Mouse (Mus musculus) forebrain, postnatal 0 days (tissue): ENCODE data around the gene Sh3bgrl3. TPM values are rescaled to one million over a fixed set of nuclear protein-coding genes. Genes with fewer than 3 reads are reported as not detected.

Experiments used
- ATAC-seq: fragments of 200-750 bp; cut with Nextera tagmentation; 2 replicates; pipeline ENCODE4 v1.8.0; 2017; ENCODE audit warnings: mild to moderate bottlenecking, moderate library complexity
- DNase-seq: peaks from one replicate; pipeline ENCODE4 v3.0.0-alpha.2; 2015
- H3K27ac ChIP-seq: fragments of 300-500 bp; sonication (generic); 2 replicates; pipeline ENCODE4 v1.5.1; 2014; ENCODE audit warnings: low read depth, mild to moderate bottlenecking, antibody characterized with exemption, low read length, moderate library complexity, mixed read lengths
- H3K27me3 ChIP-seq: fragments of 300-500 bp; sonication (generic); 2 replicates; pipeline ENCODE4 v1.6.1; 2014; ENCODE audit warnings: mild to moderate bottlenecking, low read length, mixed read lengths; ENCODE audit not compliant: insufficient read depth
- H3K36me3 ChIP-seq: fragments of 300-500 bp; sonication (generic); 2 replicates; pipeline ENCODE4 v1.6.1; 2014; ENCODE audit warnings: mild to moderate bottlenecking, moderate library complexity; ENCODE audit not compliant: insufficient read depth
- H3K4me1 ChIP-seq: fragments of 300-500 bp; sonication (generic); 2 replicates; pipeline ENCODE4 v1.6.1; 2014; ENCODE audit warnings: antibody characterized with exemption; ENCODE audit not compliant: insufficient read depth
- H3K4me2 ChIP-seq: fragments of 300-500 bp; sonication (generic); 2 replicates; pipeline ENCODE4 v1.6.1; 2014; ENCODE audit warnings: low read depth, mild to moderate bottlenecking, moderate library complexity
- H3K4me3 ChIP-seq: fragments of 300-500 bp; sonication (generic); 2 replicates; pipeline ENCODE4 v1.5.1; 2014; ENCODE audit warnings: low read depth, low read length, mixed read lengths
- H3K9ac ChIP-seq: fragments of 300-500 bp; sonication (generic); 2 replicates; pipeline ENCODE4 v1.6.1; 2014; ENCODE audit warnings: mild to moderate bottlenecking
- H3K9me3 ChIP-seq: fragments of 300-500 bp; sonication (generic); 2 replicates; pipeline ENCODE4 v1.6.1; 2016; ENCODE audit warnings: low read length
- CTCF ChIP-seq: sonication (generic); IDR thresholded peaks from 2 replicates; pipeline ENCODE4 v1.5.1; 2016; ENCODE audit warnings: antibody characterized with exemption, control low read depth, low read depth
- WGBS: fragments of 180-500 bp; shearing (Covaris S2); extraction: QIAGEN DNeasy Blood & Tissue Kit; methylation state at CpG from one replicate; pipeline ENCODE4 v1.1.7; 2014; 5-methylcytosine and 5-hydroxymethylcytosine counted together
- polyA plus RNA-seq: library from polyadenylated mRNA; unstranded; fragments of >200 nt; fragmentation: Nextera tagmentation; extraction: Ambion mirVana; gene quantifications from 2 replicates; pipeline ENCODE4 v1.2.1, GENCODE M21; 2015
- total RNA-seq: library from RNA; depleted of rRNA; stranded (reverse); fragments of >200 nt; gene quantifications from 2 replicates; pipeline ENCODE4 v1.2.3, GENCODE M21; 2014; rRNA removed

The Sh3bgrl3 gene
- total and polyA plus RNA-seq, 2 experiments from 2014 or later, result 162 to 579 TPM

DNA sequence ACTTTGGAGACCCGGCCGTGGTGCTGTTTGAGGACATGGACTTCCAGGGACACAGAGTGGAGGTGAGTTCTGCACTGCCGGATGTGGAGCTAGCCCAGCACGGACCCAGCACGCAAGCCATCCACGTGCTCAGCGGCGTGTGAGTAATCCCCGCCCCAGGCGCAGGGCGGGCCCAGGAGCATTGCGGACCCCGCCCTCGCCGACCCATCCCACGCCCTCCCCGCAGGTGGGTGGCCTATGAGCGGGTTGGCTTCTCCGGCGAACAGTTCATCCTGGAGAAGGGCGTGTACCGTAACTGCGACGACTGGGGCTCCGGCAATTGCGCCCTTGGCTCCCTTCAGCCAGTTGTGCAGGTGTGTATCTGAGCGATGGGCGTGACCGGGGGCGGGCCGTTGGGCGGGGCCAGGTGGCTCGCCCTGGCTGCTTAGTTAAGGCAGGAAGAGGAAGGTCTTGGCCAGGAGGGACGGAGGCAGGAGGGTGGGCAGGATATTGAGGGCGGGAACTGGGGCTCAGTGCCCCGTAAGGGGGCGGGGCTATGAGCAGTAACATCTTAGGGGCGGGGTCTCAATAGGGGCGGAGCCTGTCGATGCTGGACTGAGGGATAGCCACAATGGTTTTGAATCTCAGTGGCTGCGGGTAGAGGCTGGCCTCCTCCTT, 46.7 kb downstream of the Sh3bgrl3 start:
- H3K4me3 ChIP-seq, result peak overlapping the region; percentile 53
- H3K4me2 ChIP-seq, result peak overlapping the region; percentile 89
- WGBS, result under 1% methylated on average over 40 of the region's 41 CpGs
- DNase-seq, result peak; percentile 58
- no peaks in the 10 kb centered on the region for H3K4me1 ChIP-seq
- peak overlapping the region; percentile 54 for H3K9ac ChIP-seq
- no peak for TF ChIP-seq CTCF
- no peak overlapping the region for H3K27ac ChIP-seq
- no peaks in the 10 kb centered on the region for H3K9me3 ChIP-seq
- peak; percentile 75 for ATAC-seq
- no peaks in the 10 kb centered on the region for H3K36me3 ChIP-seq
- 0 out of 2 replicates have a peak, but pooled peaks cover 5% of the 10 kb centered on the region for H3K27me3 ChIP-seq

- no peak for ATAC-seq
- Histone ChIP-seq H3K4me3 (no peak overlapping the region), H3K4me2 (no peak overlapping the region), H3K27me3 (0 out of 2 replicates have a peak, but pooled peaks cover 5% of the 10 kb centered on the region), H3K4me1 (no peaks in the 10 kb centered on the region), H3K36me3 (no peaks in the 10 kb centered on the region), H3K9ac (no peak overlapping the region), H3K9me3 (no peaks in the 10 kb centered on the region), H3K27ac (no peak overlapping the region)
- TF ChIP-seq CTCF, result no peak
- no peak for DNase-seq
- WGBS, result 83% methylated on average over 4 of the region's 4 CpGs
Measured at GRCm38 (mm10) chr4:134080674-134081073, 47.9 kb downstream of the Sh3bgrl3 start.

DNA sequence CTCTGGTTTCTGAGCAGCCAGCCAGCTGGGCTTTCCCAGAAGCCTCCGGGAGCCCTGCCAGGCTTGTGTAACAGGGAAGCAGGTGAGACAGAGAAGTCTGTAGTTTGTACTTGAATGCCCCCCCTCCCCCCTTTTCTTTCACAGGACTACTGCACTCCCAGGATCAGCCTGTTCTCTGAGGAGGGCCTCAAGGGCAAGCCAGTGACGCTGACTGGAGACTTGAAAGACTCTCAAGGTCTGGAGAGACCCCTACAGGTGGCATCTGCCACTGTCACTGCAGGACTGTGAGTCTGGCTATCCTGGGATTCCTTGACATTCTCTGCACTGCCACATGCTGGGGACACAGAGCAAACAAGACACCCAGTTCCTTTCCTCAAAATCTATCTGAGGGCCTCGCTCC, 49.9 kb downstream of the Sh3bgrl3 start:
- H3K4me2 ChIP-seq, result no peak overlapping the region
- H3K9me3 ChIP-seq, result no peaks in the 10 kb centered on the region
- no peaks in the 10 kb centered on the region for H3K4me1 ChIP-seq
- WGBS, result 26% methylated on average over 3 of the region's 3 CpGs
- peak; percentile 52 for DNase-seq
- H3K9ac ChIP-seq, result no peak overlapping the region
- TF ChIP-seq CTCF, result peak; percentile 72
- H3K27me3 ChIP-seq, result 0 out of 2 replicates have a peak, but pooled peaks cover 5% of the 10 kb centered on the region
- ATAC-seq, result peak; percentile 84
- H3K4me3 ChIP-seq, result no peak overlapping the region
- H3K36me3 ChIP-seq, result no peaks in the 10 kb centered on the region
- H3K27ac ChIP-seq, result no peak overlapping the region

Other genes with a start within 250 kb of the Sh3bgrl3 start
- 21.2 and 21.4 TPM in 2 replicates for gene Rps6ka1, start 241.0 kb downstream of the Sh3bgrl3 start, total RNA-seq
- 14.3 and 19.4 TPM in 2 replicates for gene Rps6ka1, start 241.0 kb downstream of the Sh3bgrl3 start, polyA plus RNA-seq
- gene Hmgn2, start 160.1 kb downstream of the Sh3bgrl3 start, total RNA-seq, result 377 and 408 TPM in 2 replicates
- 1,226 and 1,340 TPM in 2 replicates for gene Hmgn2, start 160.1 kb downstream of the Sh3bgrl3 start, polyA plus RNA-seq
- gene Dhdds, start 127.9 kb downstream of the Sh3bgrl3 start, total RNA-seq, result 40.2 and 42.0 TPM in 2 replicates
- 39.8 and 43.5 TPM in 2 replicates for gene Dhdds, start 127.9 kb downstream of the Sh3bgrl3 start, polyA plus RNA-seq
- gene Lin28a, start 109.9 kb downstream of the Sh3bgrl3 start, total RNA-seq, result 0.05 TPM in 1 of 2 replicates, not detected in the other
- gene Lin28a, start 109.9 kb downstream of the Sh3bgrl3 start, polyA plus RNA-seq, result not detected in 2 replicates
- not detected in 2 replicates for gene Zfp683, start 75.0 kb downstream of the Sh3bgrl3 start, total RNA-seq
- not detected in 2 replicates for gene Zfp683, start 75.0 kb downstream of the Sh3bgrl3 start, polyA plus RNA-seq
- 3.4 and 11.8 TPM in 2 replicates for gene Crybg2, start 68.0 kb downstream of the Sh3bgrl3 start, total RNA-seq
- 3.7 and 4.5 TPM in 2 replicates for gene Crybg2, start 68.0 kb downstream of the Sh3bgrl3 start, polyA plus RNA-seq
- 1.2 and 2.0 TPM in 2 replicates for gene Cd52, start 33.7 kb downstream of the Sh3bgrl3 start, total RNA-seq
- 4.1 and 4.6 TPM in 2 replicates for gene Cd52, start 33.7 kb downstream of the Sh3bgrl3 start, polyA plus RNA-seq
- gene Ubxn11, start 26.2 kb downstream of the Sh3bgrl3 start, total RNA-seq, result 5.5 and 13.7 TPM in 2 replicates
- gene Ubxn11, start 26.2 kb downstream of the Sh3bgrl3 start, polyA plus RNA-seq, result 11.0 and 14.3 TPM in 2 replicates
- 11.0 and 14.0 TPM in 2 replicates for gene Cep85, start 58.3 kb upstream of the Sh3bgrl3 start, total RNA-seq
- 11.8 and 13.5 TPM in 2 replicates for gene Cep85, start 58.3 kb upstream of the Sh3bgrl3 start, polyA plus RNA-seq
- not detected in 2 replicates for gene Gm7534, start 74.2 kb upstream of the Sh3bgrl3 start, total RNA-seq
- not detected in 2 replicates for gene Gm7534, start 74.2 kb upstream of the Sh3bgrl3 start, polyA plus RNA-seq
- not detected in 2 replicates for gene Catsper4, start 98.6 kb upstream of the Sh3bgrl3 start, total RNA-seq
- not detected in 2 replicates for gene Catsper4, start 98.6 kb upstream of the Sh3bgrl3 start, polyA plus RNA-seq
- 0.08 TPM in 1 of 2 replicates, not detected in the other for gene Cnksr1, start 109.6 kb upstream of the Sh3bgrl3 start, total RNA-seq
- gene Cnksr1, start 109.6 kb upstream of the Sh3bgrl3 start, polyA plus RNA-seq, result 0.18 TPM in 1 of 2 replicates, not detected in the other
- 0.43 TPM in 1 of 2 replicates, not detected in the other for gene E130218I03Rik, start 114.9 kb upstream of the Sh3bgrl3 start, total RNA-seq
- 0.11 and 0.33 TPM in 2 replicates for gene E130218I03Rik, start 114.9 kb upstream of the Sh3bgrl3 start, polyA plus RNA-seq
- gene Zfp593, start 116.8 kb upstream of the Sh3bgrl3 start, total RNA-seq, result 11.6 and 12.7 TPM in 2 replicates
- gene Zfp593, start 116.8 kb upstream of the Sh3bgrl3 start, polyA plus RNA-seq, result 13.8 and 15.0 TPM in 2 replicates
- gene Gm30191, start 118.1 kb upstream of the Sh3bgrl3 start, total RNA-seq, result not detected in 2 replicates
- 0.25 TPM in 1 of 2 replicates, not detected in the other for gene Gm30191, start 118.1 kb upstream of the Sh3bgrl3 start, polyA plus RNA-seq
- gene Grrp1, start 125.3 kb upstream of the Sh3bgrl3 start, total RNA-seq, result 14.2 and 18.3 TPM in 2 replicates
- gene Grrp1, start 125.3 kb upstream of the Sh3bgrl3 start, polyA plus RNA-seq, result 18.3 and 20.0 TPM in 2 replicates
- 42.2 and 43.8 TPM in 2 replicates for gene Pdik1l, start 159.1 kb upstream of the Sh3bgrl3 start, total RNA-seq
- 21.7 and 28.9 TPM in 2 replicates for gene Pdik1l, start 159.1 kb upstream of the Sh3bgrl3 start, polyA plus RNA-seq
- gene Trim63, start 186.3 kb upstream of the Sh3bgrl3 start, total RNA-seq, result 1.3 and 1.5 TPM in 2 replicates
- gene Trim63, start 186.3 kb upstream of the Sh3bgrl3 start, polyA plus RNA-seq, result 0.18 and 0.31 TPM in 2 replicates
- 0.08 TPM in 1 of 2 replicates, not detected in the other for gene Slc30a2, start 214.4 kb upstream of the Sh3bgrl3 start, total RNA-seq
- 0.15 and 0.28 TPM in 2 replicates for gene Slc30a2, start 214.4 kb upstream of the Sh3bgrl3 start, polyA plus RNA-seq